Mouse (Mus musculus) stomach, embryonic 14.5 days (tissue): ENCODE measurements around the gene Cerk. TPM values are rescaled to one million over a fixed set of nuclear protein-coding genes. Genes with fewer than 3 reads are reported as not detected.
"Not testable (repeated sequence)": the region's sequence is repeated elsewhere in the genome, so short reads cannot be mapped to it uniquely, and the experiment has no call there.

Source experiments
- ATAC-seq: fragments of 200-750 bp; cut with Nextera tagmentation; 2 replicates; pipeline ENCODE4 v1.8.0; 2017; ENCODE audit warnings: low read depth, moderate TSS enrichment; ENCODE audit not compliant: insufficient number of reproducible peaks, insufficient read depth, low FRiP score
- H3K27ac ChIP-seq: fragments of 300-500 bp; sonication (generic); 2 replicates; pipeline ENCODE4 v1.5.1; 2014; ENCODE audit warnings: mild to moderate bottlenecking, low read length, moderate library complexity, mixed read lengths
- H3K27me3 ChIP-seq: fragments of 300-500 bp; sonication (generic); 2 replicates; pipeline ENCODE4 v1.6.1; 2014; ENCODE audit warnings: low read length, control low read depth, mixed read lengths; ENCODE audit not compliant: control insufficient read depth, insufficient read depth
- H3K36me3 ChIP-seq: fragments of 300-500 bp; sonication (generic); 2 replicates; pipeline ENCODE4 v1.6.1; 2014; ENCODE audit warnings: mild to moderate bottlenecking, control low read depth, low read length, moderate library complexity, mixed read lengths; ENCODE audit not compliant: control insufficient read depth, insufficient read depth
- H3K4me1 ChIP-seq: fragments of 300-500 bp; sonication (generic); 2 replicates; pipeline ENCODE4 v1.6.1; 2014; ENCODE audit warnings: low read length, control low read depth, mixed read lengths; ENCODE audit not compliant: control insufficient read depth, insufficient read depth
- H3K4me2 ChIP-seq: fragments of 300-500 bp; sonication (generic); replicated peaks from 2 replicates; pipeline ENCODE4 v1.6.1; 2014; ENCODE audit warnings: low read depth, low read length, control low read depth
- H3K4me3 ChIP-seq: fragments of 300-500 bp; sonication (generic); 2 replicates; pipeline ENCODE4 v1.5.1; 2014; ENCODE audit warnings: low read depth, low read length, control low read depth
- H3K9ac ChIP-seq: fragments of 300-500 bp; sonication (generic); replicated peaks from 2 replicates; pipeline ENCODE4 v1.6.1; 2014; ENCODE audit warnings: low read depth, mild to moderate bottlenecking, control low read depth, low read length, moderate library complexity, mixed read lengths
- H3K9me3 ChIP-seq: fragments of 300-500 bp; sonication (generic); 2 replicates; pipeline ENCODE4 v1.6.1; 2016; ENCODE audit warnings: low read depth, low read length, control low read depth; ENCODE audit not compliant: control insufficient read depth
- WGBS: fragments of 180-500 bp; shearing (Covaris S2); extraction: QIAGEN DNeasy Blood & Tissue Kit; methylation state at CpG from one replicate; pipeline ENCODE4 v1.1.7; 2014; 5-methylcytosine and 5-hydroxymethylcytosine counted together
- polyA plus RNA-seq: library from polyadenylated mRNA; unstranded; fragments of >200 nt; fragmentation: Nextera tagmentation; extraction: Ambion mirVana; gene quantifications from 2 replicates; pipeline ENCODE4 v1.2.1, GENCODE M21; 2014

Cerk gene
- polyA plus RNA-seq, 1 experiment from 2014 or later, result 10.3 TPM

DNA sequence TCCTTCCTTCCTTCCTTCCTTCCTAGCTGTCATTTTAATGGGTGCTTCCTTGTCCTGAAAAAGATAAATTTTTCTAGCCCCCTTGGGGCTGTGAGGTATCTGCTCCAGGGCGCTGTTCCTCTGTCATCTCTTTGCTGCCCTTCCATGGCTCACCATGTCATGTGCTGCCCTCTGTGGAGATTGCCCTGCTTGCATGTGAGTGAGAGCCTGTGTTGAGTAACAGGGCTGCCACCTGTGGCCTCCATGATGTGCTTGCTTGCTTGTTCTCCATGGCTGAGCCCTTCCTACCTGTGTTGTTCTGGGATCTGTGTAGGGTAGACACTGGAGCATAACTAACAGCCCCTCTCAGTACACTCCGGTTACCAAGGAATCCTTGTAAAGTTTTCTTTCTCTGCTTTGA, 41.0 kb upstream of the Cerk start:
- Histone ChIP-seq H3K9me3 (no peaks in the 10 kb centered on the region; the same call in 1 of the 2 replicates), H3K36me3 (no peaks in the 10 kb centered on the region), H3K27ac (no peak overlapping the region), H3K4me3 (no peak overlapping the region), H3K4me2 (no peak overlapping the region), H3K4me1 (0 out of 2 replicates have a peak, but pooled peaks cover 2% of the 10 kb centered on the region), H3K27me3 (no peaks in the 10 kb centered on the region), H3K9ac (no peak overlapping the region)
- no peak for ATAC-seq
- WGBS, result 86% methylated on average over 2 of the region's 2 CpGs

DNA sequence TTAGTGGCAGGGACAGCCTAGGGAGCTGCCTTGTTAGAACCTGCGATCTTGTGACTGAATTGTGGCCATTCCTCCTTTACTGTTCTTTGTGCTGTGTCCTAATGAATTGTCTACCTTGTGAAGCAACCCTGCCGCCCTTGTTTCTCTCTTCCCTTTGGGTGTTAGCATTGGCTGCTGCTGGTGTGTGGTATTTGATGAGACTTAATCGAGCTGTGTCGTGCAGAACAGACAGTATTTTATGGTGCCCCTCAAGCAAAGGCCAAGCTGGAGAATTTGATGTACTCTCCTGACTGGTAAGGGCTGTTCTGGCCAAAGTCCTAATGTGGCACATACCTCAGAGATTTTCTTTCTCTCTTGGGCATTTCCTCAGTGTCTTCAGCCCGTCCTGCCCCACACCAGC, 40.3 kb upstream of the Cerk start:
- ATAC-seq, result no peak
- 75% methylated on average over 5 of the region's 5 CpGs for WGBS
- no peak overlapping the region for H3K4me2 ChIP-seq
- H3K4me1 ChIP-seq, result 0 out of 2 replicates have a peak, but pooled peaks cover 2% of the 10 kb centered on the region
- no peak overlapping the region for H3K9ac ChIP-seq
- H3K27me3 ChIP-seq, result no peaks in the 10 kb centered on the region
- no peak overlapping the region for H3K27ac ChIP-seq
- H3K4me3 ChIP-seq, result no peak overlapping the region
- no peaks in the 10 kb centered on the region; the same call in 1 of the 2 replicates for H3K9me3 ChIP-seq
- no peaks in the 10 kb centered on the region for H3K36me3 ChIP-seq

DNA sequence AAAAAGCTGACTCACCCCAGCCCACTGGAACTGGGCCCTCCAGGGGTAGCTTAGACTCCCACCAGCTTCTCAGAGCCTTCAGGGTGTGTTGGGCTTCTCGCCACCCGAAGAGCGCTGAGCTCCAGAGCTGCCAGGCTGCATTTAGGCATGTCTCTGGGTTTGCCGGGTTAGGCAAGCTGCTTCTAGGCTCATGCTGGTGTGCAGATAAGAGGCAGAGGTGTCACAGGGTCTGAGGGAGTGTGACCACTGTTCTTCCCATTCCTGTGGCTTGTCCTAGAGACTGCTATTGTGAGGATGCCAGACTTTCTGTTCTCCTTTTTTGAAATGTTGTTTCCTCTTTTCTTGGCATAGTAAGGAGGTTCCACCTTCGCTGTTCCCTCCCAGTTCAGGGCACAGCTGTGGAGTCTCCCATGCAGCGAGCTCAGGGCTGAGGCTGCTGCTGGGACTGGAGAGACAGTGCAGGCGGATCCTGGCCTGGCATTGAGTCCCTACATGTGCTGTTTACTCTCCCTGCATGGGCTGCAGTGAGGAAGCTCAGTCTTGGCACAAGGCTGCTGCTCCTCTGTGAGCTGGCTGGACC, 39.1 kb upstream of the Cerk start:
- H3K9me3 ChIP-seq, result no peaks in the 10 kb centered on the region; the same call in 1 of the 2 replicates
- H3K4me3 ChIP-seq, result no peak overlapping the region
- no peaks in the 10 kb centered on the region for H3K36me3 ChIP-seq
- no peak overlapping the region for H3K9ac ChIP-seq
- H3K4me1 ChIP-seq, result 0 out of 2 replicates have a peak, but pooled peaks cover 2% of the 10 kb centered on the region
- no peak for ATAC-seq
- WGBS, result 91% methylated on average over 7 of the region's 7 CpGs
- no peaks in the 10 kb centered on the region for H3K27me3 ChIP-seq
- no peak overlapping the region for H3K27ac ChIP-seq
- H3K4me2 ChIP-seq, result no peak overlapping the region

DNA sequence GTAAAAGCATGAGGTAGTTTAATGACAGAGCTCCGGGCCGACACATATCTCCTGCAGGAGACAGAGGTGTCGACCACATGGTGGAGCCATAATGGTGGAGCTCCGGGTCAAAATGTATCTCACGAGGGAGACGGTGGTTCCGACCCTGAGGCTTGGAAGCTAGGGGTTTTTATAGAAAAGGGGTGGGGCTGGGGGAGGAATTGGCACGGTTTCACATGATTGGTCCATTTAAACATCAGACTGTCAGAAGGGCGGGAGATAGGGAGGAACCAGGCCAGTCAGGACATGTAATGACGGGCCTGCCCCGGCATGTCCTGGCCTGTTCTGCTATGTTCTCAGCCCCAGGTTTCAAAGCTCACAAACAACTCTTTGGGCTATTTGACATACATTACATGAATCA, 36.0 kb upstream of the Cerk start:
- H3K4me1 ChIP-seq, H3K4me2 ChIP-seq, H3K9ac ChIP-seq, H3K27ac ChIP-seq, H3K9me3 ChIP-seq, H3K36me3 ChIP-seq, H3K27me3 ChIP-seq, H3K4me3 ChIP-seq, ATAC-seq: not testable (repeated sequence)
- 82% methylated on average over 11 of the region's 11 CpGs for WGBS

DNA sequence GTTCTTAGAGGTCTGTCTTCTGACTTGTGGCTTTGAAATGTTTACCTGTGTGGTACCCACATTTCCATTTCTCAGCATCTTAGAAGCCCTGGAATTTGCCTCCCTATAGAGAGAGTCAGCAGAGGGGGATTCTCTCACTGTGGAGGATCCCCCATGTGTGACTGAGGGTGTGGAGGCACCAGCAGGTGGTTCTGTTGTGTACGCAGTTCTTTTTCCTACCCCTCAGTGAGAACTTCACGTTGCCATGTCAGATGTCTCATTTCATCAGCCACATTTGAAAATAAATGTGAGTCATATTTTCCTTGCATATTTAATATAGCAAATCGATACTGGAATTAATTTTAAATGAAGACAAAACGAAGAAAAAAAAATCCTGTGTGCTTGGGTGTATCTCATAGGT, 35.4 kb upstream of the Cerk start:
- Histone ChIP-seq H3K27me3 (no peaks in the 10 kb centered on the region), H3K9me3 (no peaks in the 10 kb centered on the region; the same call in 1 of the 2 replicates), H3K4me2 (no peak overlapping the region), H3K4me1 (no peaks in the 10 kb centered on the region), H3K27ac (no peak overlapping the region), H3K4me3 (no peak overlapping the region), H3K36me3 (no peaks in the 10 kb centered on the region), H3K9ac (no peak overlapping the region)
- ATAC-seq, result no peak
- WGBS, result 83% methylated on average over 4 of the region's 4 CpGs

DNA sequence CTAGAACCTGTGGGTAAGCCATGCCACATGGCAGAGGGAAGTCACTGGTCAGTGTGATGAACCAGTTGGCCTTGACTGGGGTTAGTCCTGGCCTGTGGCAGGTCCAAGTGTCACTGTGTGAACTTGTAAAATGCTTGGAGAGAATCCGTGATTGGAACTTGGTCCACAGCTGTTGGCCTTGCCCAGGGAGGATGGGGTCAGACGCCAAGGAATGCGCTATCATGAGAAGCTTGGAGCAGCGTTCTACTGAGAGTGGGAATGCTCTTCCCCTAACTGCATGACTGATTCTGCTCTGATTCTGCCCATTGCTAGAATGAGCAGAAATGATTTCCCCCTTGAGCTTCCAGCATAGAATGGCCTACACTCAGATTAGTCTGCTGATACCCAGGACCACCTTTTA, 34.8 kb upstream of the Cerk start:
- whole genome bisulfite sequencing, result 77% methylated on average over 4 of the region's 4 CpGs
- Histone ChIP-seq H3K27ac (no peak overlapping the region), H3K4me3 (no peak overlapping the region), H3K4me2 (no peak overlapping the region), H3K9ac (no peak overlapping the region), H3K36me3 (no peaks in the 10 kb centered on the region), H3K9me3 (no peaks in the 10 kb centered on the region; the same call in 1 of the 2 replicates), H3K4me1 (no peaks in the 10 kb centered on the region), H3K27me3 (no peaks in the 10 kb centered on the region)
- ATAC-seq, result no peak

DNA sequence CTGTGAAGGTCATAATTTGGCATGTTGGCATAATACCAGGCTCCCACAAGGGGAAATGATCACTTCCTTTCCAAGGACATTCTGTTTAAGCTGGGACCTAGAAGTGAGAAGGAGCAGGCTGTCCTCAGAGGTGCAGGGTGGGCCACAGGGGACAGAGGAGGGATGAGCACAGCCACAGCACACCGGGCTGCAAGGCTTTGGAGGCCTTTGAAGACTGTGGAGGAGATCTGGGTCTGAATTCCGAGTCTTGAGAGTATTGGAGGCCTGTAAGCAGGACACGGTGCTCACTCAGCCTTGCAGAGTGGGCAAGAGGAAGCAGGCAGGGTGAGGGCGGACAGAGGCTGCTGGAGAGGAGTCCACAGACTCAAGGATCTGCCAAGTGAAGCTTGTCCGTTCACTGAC, 34.3 kb upstream of the Cerk start:
- Histone ChIP-seq H3K36me3 (no peaks in the 10 kb centered on the region), H3K27me3 (no peaks in the 10 kb centered on the region), H3K9me3 (no peaks in the 10 kb centered on the region; the same call in 1 of the 2 replicates), H3K4me3 (no peak overlapping the region), H3K4me1 (no peaks in the 10 kb centered on the region; the same call in 1 of the 2 replicates), H3K4me2 (no peak overlapping the region), H3K9ac (no peak overlapping the region), H3K27ac (no peak overlapping the region)
- no peak for ATAC-seq
- 84% methylated on average over 5 of the region's 5 CpGs for WGBS

DNA sequence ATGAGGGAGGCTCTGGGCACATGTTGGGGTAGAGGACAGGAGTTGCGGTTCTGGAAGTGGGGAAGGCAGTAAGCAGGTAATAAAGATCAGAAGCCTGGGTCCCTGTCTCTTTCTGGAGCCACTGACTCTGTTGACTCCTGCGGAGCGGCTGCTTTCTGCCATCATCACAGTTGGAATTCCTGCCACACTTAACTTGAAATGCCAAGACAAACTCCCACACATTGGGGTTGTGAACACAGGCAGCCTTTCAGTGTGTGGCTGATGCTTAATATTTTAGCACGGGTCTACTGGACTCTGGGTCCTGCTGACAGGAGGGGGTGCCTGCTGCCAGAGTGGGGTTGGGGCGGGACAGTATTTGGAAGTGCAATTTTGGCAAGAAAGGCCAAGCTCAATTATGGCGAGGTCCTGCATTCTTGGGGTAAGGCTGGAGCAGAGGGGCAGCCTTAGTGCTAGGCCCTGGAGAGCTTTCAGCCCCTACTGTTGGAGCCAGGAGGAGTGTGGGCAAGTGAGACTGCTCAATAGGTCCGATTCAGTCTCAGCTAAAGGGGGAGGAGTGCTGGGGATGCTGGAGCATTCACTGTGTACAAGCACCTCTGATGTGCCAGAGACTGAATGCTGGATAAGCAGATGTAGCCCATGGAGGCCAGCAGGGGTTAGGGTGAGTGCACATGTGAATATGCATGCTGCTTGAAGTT, 33.7 kb upstream of the Cerk start:
- Histone ChIP-seq H3K36me3 (no peaks in the 10 kb centered on the region), H3K4me1 (peaks cover 5% of the 10 kb centered on the region; the same call in 1 of the 2 replicates), H3K27me3 (no peaks in the 10 kb centered on the region), H3K4me2 (no peak overlapping the region), H3K9ac (no peak overlapping the region), H3K4me3 (no peak overlapping the region), H3K27ac (no peak overlapping the region), H3K9me3 (no peaks in the 10 kb centered on the region; the same call in 1 of the 2 replicates)
- ATAC-seq, result no peak
- 79% methylated on average over 7 of the region's 7 CpGs for WGBS
